Mouse (Mus musculus) neural tube, embryonic 15.5 days (tissue): ENCODE data around the gene C1s1. TPM values are rescaled to one million over a fixed set of nuclear protein-coding genes. Genes with fewer than 3 reads are reported as not detected.
"Not testable (repeated sequence)": the region's sequence is repeated elsewhere in the genome, so short reads cannot be mapped to it uniquely, and the experiment has no call there.

Experiments
- ATAC-seq: fragments of 200-750 bp; cut with Nextera tagmentation; 2 replicates; pipeline ENCODE4 v1.8.0; 2017; ENCODE audit warnings: mild to moderate bottlenecking, moderate TSS enrichment, moderate library complexity; ENCODE audit not compliant: low FRiP score
- H3K27ac ChIP-seq: fragments of 300-500 bp; sonication (generic); replicated peaks from 2 replicates; pipeline ENCODE4 v1.5.1; 2015; ENCODE audit warnings: mild to moderate bottlenecking, inconsistent platforms
- H3K27me3 ChIP-seq: fragments of 300-500 bp; sonication (generic); replicated peaks from 2 replicates; pipeline ENCODE4 v1.6.1; 2015; ENCODE audit warnings: inconsistent platforms
- H3K36me3 ChIP-seq: fragments of 300-500 bp; sonication (generic); 2 replicates; pipeline ENCODE4 v1.6.1; 2015; ENCODE audit warnings: inconsistent platforms
- H3K4me1 ChIP-seq: fragments of 300-500 bp; sonication (generic); 2 replicates; pipeline ENCODE4 v1.6.1; 2015; ENCODE audit warnings: inconsistent platforms
- H3K4me2 ChIP-seq: fragments of 300-500 bp; sonication (generic); 2 replicates; pipeline ENCODE4 v1.6.1; 2015; ENCODE audit warnings: inconsistent platforms, mild to moderate bottlenecking, moderate library complexity
- H3K4me3 ChIP-seq: fragments of 300-500 bp; sonication (generic); replicated peaks from 2 replicates; pipeline ENCODE4 v1.5.1; 2015; ENCODE audit warnings: mild to moderate bottlenecking, inconsistent platforms
- H3K9ac ChIP-seq: fragments of 300-500 bp; sonication (generic); replicated peaks from 2 replicates; pipeline ENCODE4 v1.6.1; 2015; ENCODE audit warnings: mild to moderate bottlenecking, inconsistent platforms
- H3K9me3 ChIP-seq: fragments of 300-500 bp; sonication (generic); replicated peaks from 2 replicates; pipeline ENCODE4 v1.6.1; 2016; ENCODE audit warnings: inconsistent platforms
- WGBS: fragments of 180-500 bp; shearing (Covaris S2); methylation state at CpG from one replicate; pipeline ENCODE4 v1.1.7; 2015; ENCODE audit warnings: mixed read lengths; 5-methylcytosine and 5-hydroxymethylcytosine counted together
- polyA plus RNA-seq: library from polyadenylated mRNA; unstranded; fragments of >200 nt; fragmentation: Nextera tagmentation; extraction: Ambion mirVana; gene quantifications from 2 replicates; pipeline ENCODE4 v1.2.1, GENCODE M21; 2015

Gene C1s1
- polyA plus RNA-seq, 1 experiment from 2014 or later: 1.1 TPM

DNA sequence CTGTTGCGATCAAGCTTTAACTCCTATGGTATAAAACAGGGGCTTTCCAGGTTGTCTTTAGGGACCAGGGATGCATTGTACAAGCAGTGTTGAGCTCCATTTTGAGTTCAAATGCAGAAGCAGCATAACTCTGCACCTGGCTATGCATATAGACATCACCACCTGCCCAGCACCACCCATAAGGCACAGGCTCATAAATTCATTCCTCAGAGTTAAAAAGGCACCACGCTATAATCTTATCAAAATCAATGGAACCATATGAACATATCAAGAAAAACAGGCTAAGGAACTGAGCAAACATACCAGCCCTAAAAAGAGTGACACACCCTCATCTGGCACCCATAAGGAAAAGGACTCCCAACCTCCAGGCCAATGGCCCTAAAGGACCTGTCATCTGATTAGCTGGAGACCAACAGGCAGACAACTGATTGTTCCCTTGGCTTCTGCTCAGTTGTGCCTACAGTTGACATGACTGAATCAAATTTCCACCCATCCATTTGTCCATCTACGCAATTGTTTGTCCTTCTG is 6.9 kb upstream of the C1s1 start:
- H3K27me3 ChIP-seq: no peaks in the 10 kb centered on the region
- H3K9ac ChIP-seq: no peak overlapping the region
- H3K4me1 ChIP-seq: no peaks in the 10 kb centered on the region
- no peak overlapping the region for H3K4me3 ChIP-seq
- H3K36me3 ChIP-seq: no peaks in the 10 kb centered on the region
- WGBS: 94% methylated on average over 3 of the region's 3 CpGs
- no peak for ATAC-seq
- peaks cover 8% of the 10 kb centered on the region; the same call in 1 of the 2 replicates for H3K9me3 ChIP-seq
- no peak overlapping the region for H3K27ac ChIP-seq
- no peak overlapping the region for H3K4me2 ChIP-seq

- not testable (repeated sequence) for H3K27me3 ChIP-seq, H3K36me3 ChIP-seq, H3K9ac ChIP-seq, H3K9me3 ChIP-seq, H3K4me1 ChIP-seq, H3K4me2 ChIP-seq, ATAC-seq, H3K27ac ChIP-seq, H3K4me3 ChIP-seq
- WGBS: 81% methylated on average over 3 of the region's 3 CpGs
Measured at GRCm38 (mm10) chr6:124547979-124548378, 5.8 kb upstream of the C1s1 start.

DNA sequence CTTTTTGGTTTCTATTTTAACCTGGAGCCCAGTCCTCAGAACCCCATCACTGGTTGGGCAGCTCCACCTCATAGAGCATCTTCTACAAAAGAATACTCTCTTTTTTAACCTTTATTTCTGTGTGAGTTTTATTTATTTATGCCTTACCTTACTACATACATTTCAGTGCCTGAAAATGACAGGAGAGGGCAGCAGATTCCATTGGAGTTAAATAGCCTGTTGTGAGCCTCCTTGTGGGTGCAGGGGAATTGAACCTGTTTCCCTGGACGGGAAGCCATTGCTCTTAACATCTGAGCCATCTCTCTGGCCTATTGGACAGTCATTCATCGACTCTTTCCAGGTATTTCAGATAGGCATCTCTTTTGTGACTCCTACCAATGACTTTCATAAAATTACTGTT is 3.3 kb upstream of the C1s1 start:
- ATAC-seq: no peak

DNA sequence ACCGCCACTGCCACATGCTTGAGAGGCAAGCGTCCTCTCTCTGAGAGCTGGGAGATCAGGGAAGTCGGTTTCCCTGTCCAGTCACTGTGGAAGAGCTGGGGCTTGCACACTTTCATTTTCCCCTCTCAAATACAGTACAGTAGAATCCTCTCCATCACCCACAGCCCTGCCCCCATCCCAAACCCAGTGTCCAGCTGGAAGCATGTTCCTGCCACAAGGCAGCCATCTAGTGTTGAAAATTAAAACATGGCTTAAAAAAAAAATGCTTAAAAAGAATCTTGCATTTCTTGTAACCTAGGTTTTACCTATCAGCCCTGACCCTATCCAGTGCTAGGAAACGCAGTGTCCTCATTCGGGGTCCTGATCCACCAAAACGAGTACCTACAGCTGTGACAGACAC is 2.3 kb upstream of the C1s1 start:
- H3K9ac ChIP-seq: no peak overlapping the region
- H3K27me3 ChIP-seq: no peaks in the 10 kb centered on the region
- no peak overlapping the region for H3K27ac ChIP-seq
- WGBS: 85% methylated on average over 6 of the region's 6 CpGs
- H3K4me3 ChIP-seq: no peak overlapping the region
- H3K36me3 ChIP-seq: no peaks in the 10 kb centered on the region
- ATAC-seq: no peak
- H3K4me2 ChIP-seq: no peak overlapping the region
- no peaks in the 10 kb centered on the region for H3K4me1 ChIP-seq
- no peaks in the 10 kb centered on the region for H3K9me3 ChIP-seq

More for the DNA sequence above, 3.3 kb upstream of the C1s1 start:
- H3K36me3 ChIP-seq: no peaks in the 10 kb centered on the region
- no peak overlapping the region for H3K4me2 ChIP-seq
- no peak overlapping the region for H3K4me3 ChIP-seq
- no peaks in the 10 kb centered on the region; the same call in 1 of the 2 replicates for H3K9me3 ChIP-seq
- H3K27ac ChIP-seq: no peak overlapping the region
- H3K9ac ChIP-seq: no peak overlapping the region
- H3K4me1 ChIP-seq: no peaks in the 10 kb centered on the region
- WGBS: 80% methylated on average over 2 of the region's 2 CpGs
- H3K27me3 ChIP-seq: no peaks in the 10 kb centered on the region

GRCm38 (mm10) chr6:124541176-124541575 is 983 bp downstream of the C1s1 start:
- not testable (repeated sequence) for H3K4me1 ChIP-seq

DNA sequence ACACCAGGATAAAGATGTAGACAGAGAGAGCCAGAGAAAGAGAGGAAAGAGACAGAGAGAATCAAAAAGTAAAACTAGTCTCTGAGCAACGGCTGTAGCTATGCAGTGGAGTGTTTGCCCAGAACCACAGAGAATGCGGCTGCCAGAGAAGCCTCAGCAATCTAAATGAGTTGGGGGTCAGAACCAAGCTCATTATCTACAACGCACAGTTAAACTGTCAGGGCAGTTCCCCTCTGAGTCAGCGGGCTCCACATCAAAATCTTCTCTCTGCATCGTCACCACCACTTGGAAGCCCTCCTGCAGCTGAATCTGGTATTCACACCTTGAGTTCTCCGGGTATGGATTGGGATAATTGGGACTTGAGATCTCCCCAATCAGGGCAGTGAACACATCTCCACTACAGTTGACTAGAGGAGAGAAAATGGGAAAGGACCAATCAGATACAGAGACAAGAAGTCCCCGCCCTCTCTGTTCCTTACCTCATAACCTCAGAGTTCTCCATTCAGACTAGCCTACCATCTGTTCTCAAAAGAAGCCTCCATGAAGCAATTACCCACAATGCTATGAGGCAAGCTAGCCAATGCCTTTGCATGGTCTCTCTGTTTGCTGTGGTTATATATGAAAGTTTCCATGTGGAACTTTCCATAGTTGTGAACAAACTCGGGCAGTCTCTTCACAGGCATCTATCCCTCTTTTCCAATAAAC is 5.9 kb downstream of the C1s1 start:
- ATAC-seq, H3K4me3 ChIP-seq, H3K4me1 ChIP-seq, H3K27me3 ChIP-seq, H3K9ac ChIP-seq, H3K36me3 ChIP-seq, H3K27ac ChIP-seq, H3K4me2 ChIP-seq, H3K9me3 ChIP-seq: not testable (repeated sequence)
- WGBS: 82% methylated on average over 8 of the region's 8 CpGs

More at GRCm38 (mm10) chr6:124541176-124541575, 983 bp downstream of the C1s1 start:
- not testable (repeated sequence) for H3K4me2 ChIP-seq, H3K9me3 ChIP-seq, H3K36me3 ChIP-seq, H3K27ac ChIP-seq, ATAC-seq, H3K4me3 ChIP-seq, H3K27me3 ChIP-seq, H3K9ac ChIP-seq
- 83% methylated on average over 2 of the region's 2 CpGs for WGBS

DNA sequence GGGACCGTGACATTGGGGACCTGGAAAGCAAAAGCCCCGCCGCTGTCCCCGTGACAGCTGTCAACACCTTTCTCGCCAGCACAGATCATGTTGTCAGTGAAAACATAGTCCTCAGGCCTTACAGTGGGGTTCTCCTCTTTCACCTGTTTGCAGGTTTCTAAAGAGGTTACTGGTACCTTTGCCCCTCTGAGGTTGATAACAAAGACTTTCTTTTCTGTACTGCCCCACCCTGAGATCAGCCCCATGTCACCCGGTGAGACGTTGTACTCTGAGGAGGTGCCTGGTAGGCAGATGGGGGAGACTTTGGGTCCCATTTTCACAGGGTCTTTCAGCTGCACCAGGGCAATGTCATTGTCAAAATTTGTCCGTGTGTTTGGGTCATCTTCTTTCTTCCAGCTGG is 11.1 kb downstream of the C1s1 start:
- no peaks in the 10 kb centered on the region for H3K36me3 ChIP-seq
- no peak overlapping the region for H3K27ac ChIP-seq
- ATAC-seq: no peak
- no peak overlapping the region for H3K9ac ChIP-seq
- H3K4me1 ChIP-seq: no peaks in the 10 kb centered on the region
- H3K4me3 ChIP-seq: no peak overlapping the region
- WGBS: 90% methylated on average over 8 of the region's 8 CpGs
- H3K4me2 ChIP-seq: no peak overlapping the region
- H3K27me3 ChIP-seq: no peaks in the 10 kb centered on the region
- H3K9me3 ChIP-seq: no peaks in the 10 kb centered on the region

DNA sequence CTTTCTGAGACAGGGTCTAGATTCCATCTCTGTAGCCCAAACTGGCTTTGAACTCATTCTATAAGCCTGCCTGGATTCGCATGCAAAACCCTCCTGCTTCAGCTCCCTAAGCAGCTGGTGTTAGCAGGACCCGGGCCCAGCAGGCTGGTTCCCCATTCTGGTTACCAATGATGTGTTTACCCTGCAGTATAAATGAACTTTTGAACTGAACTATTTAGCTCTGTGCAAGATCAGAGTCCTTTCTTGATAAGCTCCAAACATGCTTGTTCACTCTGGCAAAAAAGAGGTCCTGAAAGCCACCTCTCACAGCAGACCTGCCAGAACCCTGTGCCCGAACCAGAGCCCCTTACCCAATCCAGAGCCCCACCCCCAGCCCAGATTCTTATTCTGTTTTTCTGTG is 14.3 kb downstream of the C1s1 start:
- Histone ChIP-seq H3K27ac (no peak overlapping the region), H3K9ac (no peak overlapping the region), H3K4me1 (no peaks in the 10 kb centered on the region), H3K9me3 (no peaks in the 10 kb centered on the region), H3K4me3 (no peak overlapping the region), H3K4me2 (no peak overlapping the region), H3K36me3 (no peaks in the 10 kb centered on the region), H3K27me3 (no peaks in the 10 kb centered on the region)
- no peak for ATAC-seq
- 86% methylated on average over 3 of the region's 3 CpGs for WGBS

GRCm38 (mm10) chr6:124522082-124522481 is 20.1 kb downstream of the C1s1 start:
- WGBS: 83% methylated on average over 7 of the region's 7 CpGs
- not testable (repeated sequence) for H3K4me2 ChIP-seq, H3K4me1 ChIP-seq, H3K9me3 ChIP-seq, H3K4me3 ChIP-seq, ATAC-seq, H3K27me3 ChIP-seq, H3K9ac ChIP-seq, H3K36me3 ChIP-seq, H3K27ac ChIP-seq

- H3K4me1 ChIP-seq, H3K27ac ChIP-seq, H3K4me2 ChIP-seq, H3K36me3 ChIP-seq, ATAC-seq, H3K4me3 ChIP-seq, H3K9me3 ChIP-seq, H3K27me3 ChIP-seq, H3K9ac ChIP-seq: not testable (repeated sequence)
- 98% methylated on average over 4 of the region's 4 CpGs for WGBS
Measured at GRCm38 (mm10) chr6:124517733-124518132, 24.4 kb downstream of the C1s1 start.

GRCm38 (mm10) chr6:124512355-124512836 is 29.8 kb downstream of the C1s1 start, which contains the start of gene C1ra:
TSS of gene C1ra (plus strand) at chr6:124512405.
- Histone ChIP-seq H3K27me3 (no peaks in the 10 kb centered on the region), H3K4me1 (no peaks in the 10 kb centered on the region), H3K9me3 (no peaks in the 10 kb centered on the region), H3K36me3 (no peaks in the 10 kb centered on the region), H3K4me2 (peak within 1 kb of the TSS; percentile 42), H3K4me3 (no peak within 1 kb of the TSS), H3K27ac (no peak within 1 kb of the TSS), H3K9ac (no peak within 1 kb of the TSS)
- no peak for ATAC-seq
- 14% methylated on average over 6 of the region's 6 CpGs for WGBS

- no peaks in the 10 kb centered on the region for H3K27me3 ChIP-seq
- H3K36me3 ChIP-seq: no peaks in the 10 kb centered on the region
- H3K9me3 ChIP-seq: no peaks in the 10 kb centered on the region
- ATAC-seq: no peak
- H3K4me1 ChIP-seq: no peaks in the 10 kb centered on the region
- 73% methylated on average over 6 of the region's 6 CpGs for WGBS
- H3K9ac ChIP-seq: no peak overlapping the region
- no peak overlapping the region for H3K4me2 ChIP-seq
- no peak overlapping the region for H3K4me3 ChIP-seq
- no peak overlapping the region for H3K27ac ChIP-seq
Measured at GRCm38 (mm10) chr6:124511936-124512335, 30.2 kb downstream of the C1s1 start.
